Mouse (Mus musculus): Measurements from ENCODE around the gene Mknk2. TPM values are rescaled to one million over a fixed set of nuclear protein-coding genes. Genes with fewer than 3 reads are reported as not detected.
A peak's percentile ranks its signal among the peaks of the same experiment; 100 is the strongest.

Gene Mknk2
- polyA plus RNA-seq, 1 experiment from 2014 or later = 87.8 TPM

- Histone ChIP-seq H3K4me1 (peaks cover 33% of the 10 kb centered on the region), H3K36me3 (peaks cover 51% of the 10 kb centered on the region), H3K9ac (no peak overlapping the region; the same call in 1 of the 2 replicates), H3K4me2 (replicated peaks) (peak overlapping the region; percentile 46; the same call in 1 of the 2 replicates), H3K4me3 (no peak overlapping the region), H3K27ac (no peak overlapping the region), H3K27me3 (no peaks in the 10 kb centered on the region), H3K9me3 (no peaks in the 10 kb centered on the region)
- ATAC-seq (ENCODE audit: low FRiP score, low read depth) = no peak
- WGBS = 64% methylated on average over 4 of the region's 4 CpGs
Observed at GRCm38 (mm10) chr10:80665459-80665858, 12.5 kb downstream of the Mknk2 start.

- Histone ChIP-seq H3K9me3 (no peaks in the 10 kb centered on the region), H3K36me3 (peaks cover 46% of the 10 kb centered on the region), H3K4me3 (no peak overlapping the region), H3K9ac (peak overlapping the region; percentile 26), H3K27ac (peak overlapping the region; percentile 79), H3K4me2 (replicated peaks) (peak overlapping the region; percentile 46), H3K27me3 (no peaks in the 10 kb centered on the region), H3K4me1 (peaks cover 33% of the 10 kb centered on the region)
- 18% methylated on average over 10 of the region's 10 CpGs for WGBS
- 0 out of 2 replicates have a peak, but pooled peaks have one; percentile 13 for ATAC-seq (ENCODE audit: low FRiP score, low read depth)
Observed at GRCm38 (mm10) chr10:80665016-80665380, 12.9 kb downstream of the Mknk2 start.

- Histone ChIP-seq H3K27me3 (no peaks in the 10 kb centered on the region), H3K9ac (peak overlapping the region; percentile 26; the same call in 1 of the 2 replicates), H3K9me3 (no peaks in the 10 kb centered on the region), H3K4me3 (no peak overlapping the region), H3K27ac (peak overlapping the region; percentile 79), H3K36me3 (peaks cover 40% of the 10 kb centered on the region), H3K4me1 (peaks cover 33% of the 10 kb centered on the region), H3K4me2 (replicated peaks) (peak overlapping the region; percentile 46)
- peak; percentile 48; the same call in 1 of the 2 replicates for ATAC-seq (ENCODE audit: low FRiP score, low read depth)
- 27% methylated on average over 16 of the region's 16 CpGs for WGBS
Observed at GRCm38 (mm10) chr10:80664197-80665015, 13.5 kb downstream of the Mknk2 start.

GRCm38 (mm10) chr10:80663485-80664196, 14.3 kb downstream of the Mknk2 start:
- ATAC-seq (ENCODE audit: low FRiP score, low read depth) = no peak
- H3K36me3 ChIP-seq = peaks cover 33% of the 10 kb centered on the region
- no peak overlapping the region for H3K4me3 ChIP-seq
- H3K9me3 ChIP-seq = no peaks in the 10 kb centered on the region
- H3K27me3 ChIP-seq = no peaks in the 10 kb centered on the region
- 22% methylated on average over 5 of the region's 5 CpGs for whole genome bisulfite sequencing
- H3K4me2 ChIP-seq (replicated peaks) = no peak overlapping the region
- H3K9ac ChIP-seq = no peak overlapping the region
- peak overlapping the region; percentile 79; the same call in 1 of the 2 replicates for H3K27ac ChIP-seq
- H3K4me1 ChIP-seq = peaks cover 33% of the 10 kb centered on the region

- Histone ChIP-seq H3K9me3 (no peaks in the 10 kb centered on the region), H3K27me3 (no peaks in the 10 kb centered on the region), H3K4me2 (replicated peaks) (no peak overlapping the region), H3K9ac (no peak overlapping the region), H3K4me3 (no peak overlapping the region), H3K27ac (no peak overlapping the region), H3K4me1 (peaks cover 42% of the 10 kb centered on the region), H3K36me3 (peaks cover 8% of the 10 kb centered on the region)
- WGBS = 37% methylated on average over 5 of the region's 5 CpGs
- ATAC-seq (ENCODE audit: low FRiP score, low read depth) = no peak
Observed at GRCm38 (mm10) chr10:80661149-80661548, 16.8 kb downstream of the Mknk2 start.

- Histone ChIP-seq H3K9ac (no peak overlapping the region), H3K36me3 (no peaks in the 10 kb centered on the region), H3K4me2 (replicated peaks) (peak overlapping the region; percentile 38), H3K27ac (no peak overlapping the region; the same call in 1 of the 2 replicates), H3K4me1 (peaks cover 38% of the 10 kb centered on the region), H3K9me3 (no peaks in the 10 kb centered on the region), H3K27me3 (no peaks in the 10 kb centered on the region), H3K4me3 (no peak overlapping the region)
- ATAC-seq (ENCODE audit: low FRiP score, low read depth) = no peak
- WGBS = 16% methylated on average over 10 of the region's 10 CpGs
Observed at GRCm38 (mm10) chr10:80659213-80659612, 18.7 kb downstream of the Mknk2 start.

- Histone ChIP-seq H3K9ac (no peak overlapping the region), H3K4me2 (replicated peaks) (peak overlapping the region; percentile 38; the same call in 1 of the 2 replicates), H3K36me3 (no peaks in the 10 kb centered on the region), H3K9me3 (no peaks in the 10 kb centered on the region), H3K4me1 (peaks cover 36% of the 10 kb centered on the region), H3K27me3 (no peaks in the 10 kb centered on the region), H3K27ac (no peak overlapping the region; the same call in 1 of the 2 replicates), H3K4me3 (no peak overlapping the region)
- WGBS = 64% methylated on average over 4 of the region's 4 CpGs
- no peak for ATAC-seq (ENCODE audit: low FRiP score, low read depth)
Observed at GRCm38 (mm10) chr10:80658841-80659202, 19.1 kb downstream of the Mknk2 start.

GRCm38 (mm10) chr10:80658194-80658840, 19.6 kb downstream of the Mknk2 start:
- H3K4me3 ChIP-seq = no peak overlapping the region
- no peak overlapping the region for H3K9ac ChIP-seq
- peaks cover 31% of the 10 kb centered on the region for H3K4me1 ChIP-seq
- H3K27me3 ChIP-seq = no peaks in the 10 kb centered on the region
- WGBS = 75% methylated on average over 14 of the region's 14 CpGs
- ATAC-seq (ENCODE audit: low FRiP score, low read depth) = no peak
- no peaks in the 10 kb centered on the region for H3K9me3 ChIP-seq
- no peak overlapping the region for H3K4me2 ChIP-seq (replicated peaks)
- H3K27ac ChIP-seq = no peak overlapping the region
- H3K36me3 ChIP-seq = no peaks in the 10 kb centered on the region; the same call in 1 of the 2 replicates

GRCm38 (mm10) chr10:80656863-80657623, 20.9 kb downstream of the Mknk2 start, which contains the start of gene Btbd2:
Btbd2 (minus strand) TSS chr10:80657071.
- Histone ChIP-seq H3K9me3 (no peaks in the 10 kb centered on the region), H3K27ac (peak within 1 kb of the TSS; percentile 88; the same call in 1 of the 2 replicates), H3K4me2 (replicated peaks) (peak within 1 kb of the TSS; percentile 90), H3K36me3 (peaks cover 3% of the 10 kb centered on the region), H3K9ac (peak within 1 kb of the TSS; percentile 94), H3K4me3 (peak within 1 kb of the TSS; percentile 71), H3K4me1 (peaks cover 29% of the 10 kb centered on the region), H3K27me3 (no peaks in the 10 kb centered on the region)
- no peak for ATAC-seq (ENCODE audit: low FRiP score, low read depth)
- WGBS = 22% methylated on average over 15 of the region's 15 CpGs

GRCm38 (mm10) chr10:80656130-80656862, 21.6 kb downstream of the Mknk2 start:
- peak; percentile 88 for ATAC-seq (ENCODE audit: low FRiP score, low read depth)
- Histone ChIP-seq H3K9me3 (no peaks in the 10 kb centered on the region), H3K27ac (peak overlapping the region; percentile 88; the same call in 1 of the 2 replicates), H3K36me3 (peaks cover 6% of the 10 kb centered on the region), H3K9ac (peak overlapping the region; percentile 94), H3K4me3 (peak overlapping the region; percentile 71), H3K4me2 (replicated peaks) (peak overlapping the region; percentile 90), H3K27me3 (no peaks in the 10 kb centered on the region), H3K4me1 (peaks cover 29% of the 10 kb centered on the region)
- under 1% methylated on average over 68 of the region's 72 CpGs for WGBS

All from limb, embryonic 13.5 days (tissue).